Mouse (Mus musculus) embryonic facial prominence, embryonic 10.5 days (tissue): ENCODE measurements around the gene Tmem63a. TPM values are rescaled to one million over a fixed set of nuclear protein-coding genes. Genes with fewer than 3 reads are reported as not detected.
"Not testable (repeated sequence)": the region's sequence is repeated elsewhere in the genome, so short reads cannot be mapped to it uniquely, and the experiment has no call there.

Experiments used
- DNase-seq: peaks from one replicate; pipeline ENCODE4 v3.0.0-alpha.2; 2017; ENCODE audit warnings: low spot score
- H3K27ac ChIP-seq: fragments of 300-500 bp; sonication (generic); replicated peaks from 2 replicates; pipeline ENCODE4 v1.5.1; 2016; ENCODE audit warnings: mild to moderate bottlenecking
- H3K27me3 ChIP-seq: fragments of 300-500 bp; sonication (generic); replicated peaks from 2 replicates; pipeline ENCODE4 v1.6.1; 2016; ENCODE audit warnings: low read depth, mild to moderate bottlenecking; ENCODE audit not compliant: poor library complexity, severe bottlenecking
- H3K36me3 ChIP-seq: fragments of 300-500 bp; sonication (generic); replicated peaks from 2 replicates; pipeline ENCODE4 v1.6.1; 2016; ENCODE audit warnings: mild to moderate bottlenecking, moderate library complexity
- H3K4me1 ChIP-seq: fragments of 300-500 bp; sonication (generic); 2 replicates; pipeline ENCODE4 v1.6.1; 2016
- H3K4me3 ChIP-seq: fragments of 300-500 bp; sonication (generic); 2 replicates; pipeline ENCODE4 v1.5.1; 2016; ENCODE audit warnings: mild to moderate bottlenecking, moderate library complexity
- H3K9me3 ChIP-seq: fragments of 300-500 bp; sonication (generic); 2 replicates; pipeline ENCODE4 v1.6.1; 2016; ENCODE audit warnings: mild to moderate bottlenecking
- WGBS: fragments of 180-500 bp; shearing (Covaris S2); methylation state at CpG from one replicate; pipeline ENCODE4 v1.1.7; 2016; 5-methylcytosine and 5-hydroxymethylcytosine counted together
- polyA plus RNA-seq: library from polyadenylated mRNA; unstranded; fragments of >200 nt; fragmentation: Nextera tagmentation; extraction: Ambion mirVana; gene quantifications from 2 replicates; pipeline ENCODE4 v1.2.1, GENCODE M21; 2016

The Tmem63a gene
- polyA plus RNA-seq, 1 experiment from 2014 or later: 4.3 TPM

DNA sequence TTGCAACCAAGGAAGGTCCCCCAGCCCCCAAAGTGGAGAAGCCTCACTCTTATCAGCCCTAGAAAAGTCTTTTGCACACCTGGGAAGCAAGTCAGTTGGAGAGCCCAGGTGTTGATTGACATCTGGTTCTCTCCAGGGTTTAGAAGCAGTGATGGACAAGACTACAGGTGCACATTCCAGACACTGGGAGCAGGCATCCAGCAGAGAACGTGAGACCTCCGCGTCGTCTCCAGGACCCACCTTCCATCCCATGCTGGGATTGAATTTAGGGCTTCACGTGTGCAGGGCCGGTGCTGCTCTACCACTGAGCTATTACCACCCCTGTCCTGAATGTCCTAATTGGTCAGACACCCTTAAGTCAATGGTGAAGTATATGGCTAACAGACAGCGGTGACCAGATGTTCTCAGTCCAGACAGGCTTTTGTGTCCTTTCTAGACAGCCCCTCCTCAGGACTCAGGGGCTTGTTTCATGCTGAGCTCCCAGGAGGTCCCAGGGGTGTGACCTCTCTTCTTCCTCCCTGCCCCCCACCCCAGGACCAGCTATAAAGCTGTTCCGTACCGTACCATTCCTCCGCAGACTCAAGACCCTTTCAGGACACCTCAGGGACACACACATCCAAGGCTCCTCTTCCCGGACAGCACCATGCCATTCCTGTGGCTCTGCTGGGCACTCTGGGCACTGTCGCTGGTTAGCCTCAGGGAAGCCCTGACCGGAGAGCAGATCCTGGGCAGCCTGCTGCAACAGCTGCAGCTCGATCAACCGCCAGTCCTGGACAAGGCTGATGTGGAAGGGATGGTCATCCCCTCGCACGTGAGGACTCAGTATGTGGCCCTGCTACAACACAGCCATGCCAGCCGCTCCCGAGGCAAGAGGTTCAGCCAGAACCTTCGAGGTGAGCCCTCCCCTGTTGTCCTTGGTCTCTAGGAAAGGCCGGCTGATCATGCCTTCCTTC is 7.4 kb upstream of the Tmem63a start, which contains the start of gene Lefty1:
Gene Lefty1 (plus strand): TSS at position 556 of the 953 bp plus-strand sequence.
- Histone ChIP-seq H3K4me3 (no peak within 1 kb of the TSS), H3K27me3 (peaks cover 62% of the 10 kb centered on the region), H3K27ac (no peak within 1 kb of the TSS), H3K36me3 (no peaks in the 10 kb centered on the region), H3K9me3 (no peaks in the 10 kb centered on the region), H3K4me1 (peaks cover 28% of the 10 kb centered on the region)
- WGBS: 12% methylated on average over 21 of the region's 21 CpGs
- DNase-seq: no peak

DNA sequence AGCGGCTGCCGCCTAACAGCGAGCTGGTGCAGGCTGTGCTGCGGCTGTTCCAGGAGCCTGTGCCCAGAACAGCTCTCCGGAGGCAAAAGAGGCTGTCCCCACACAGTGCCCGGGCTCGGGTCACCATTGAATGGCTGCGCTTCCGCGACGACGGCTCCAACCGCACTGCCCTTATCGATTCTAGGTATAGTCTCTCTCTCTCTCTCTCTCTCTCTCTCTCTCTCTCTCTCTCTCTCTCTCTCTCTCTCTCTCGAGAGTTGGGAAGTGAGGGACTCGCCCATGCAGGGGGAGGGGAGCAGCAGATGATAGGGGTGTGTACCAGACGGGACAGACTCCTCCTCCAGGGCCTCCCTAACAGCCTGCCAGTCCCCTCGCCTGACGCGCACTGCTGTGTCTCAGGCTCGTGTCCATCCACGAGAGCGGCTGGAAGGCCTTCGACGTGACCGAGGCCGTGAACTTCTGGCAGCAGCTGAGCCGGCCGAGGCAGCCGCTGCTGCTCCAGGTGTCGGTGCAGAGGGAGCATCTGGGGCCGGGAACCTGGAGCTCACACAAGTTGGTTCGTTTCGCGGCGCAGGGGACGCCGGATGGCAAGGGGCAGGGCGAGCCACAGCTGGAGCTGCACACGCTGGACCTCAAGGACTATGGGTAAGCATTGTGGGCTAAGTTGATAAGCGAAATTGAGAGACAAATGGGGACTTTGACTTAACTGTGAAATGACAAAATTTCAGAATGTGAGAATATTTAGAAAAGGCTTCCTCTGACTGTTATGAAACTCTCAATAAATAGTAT is 5.3 kb upstream of the Tmem63a start:
- H3K9me3 ChIP-seq, H3K27ac ChIP-seq, H3K36me3 ChIP-seq: not testable (repeated sequence)
- Histone ChIP-seq H3K27me3 (peaks cover 83% of the 10 kb centered on the region), H3K4me1 (peaks cover 36% of the 10 kb centered on the region), H3K4me3 (peak overlapping the region; percentile 49)
- whole genome bisulfite sequencing: 2% methylated on average over 41 of the region's 41 CpGs
- DNase-seq: peak; percentile 56

DNA sequence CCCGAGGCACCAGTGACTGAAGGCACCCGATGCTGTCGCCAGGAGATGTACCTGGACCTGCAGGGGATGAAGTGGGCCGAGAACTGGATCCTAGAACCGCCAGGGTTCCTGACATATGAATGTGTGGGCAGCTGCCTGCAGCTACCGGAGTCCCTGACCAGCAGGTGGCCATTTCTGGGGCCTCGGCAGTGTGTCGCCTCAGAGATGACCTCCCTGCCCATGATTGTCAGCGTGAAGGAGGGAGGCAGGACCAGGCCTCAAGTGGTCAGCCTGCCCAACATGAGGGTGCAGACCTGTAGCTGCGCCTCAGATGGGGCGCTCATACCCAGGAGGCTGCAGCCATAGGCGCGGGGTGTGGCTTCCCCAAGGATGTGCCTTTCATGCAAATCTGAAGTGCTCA is 4.5 kb upstream of the Tmem63a start:
- not testable (repeated sequence) for H3K4me3 ChIP-seq, H3K9me3 ChIP-seq, H3K36me3 ChIP-seq, DNase-seq, H3K27ac ChIP-seq
- WGBS: 12% methylated on average over 13 of the region's 13 CpGs
- Histone ChIP-seq H3K27me3 (peaks cover 87% of the 10 kb centered on the region), H3K4me1 (peaks cover 45% of the 10 kb centered on the region)

DNA sequence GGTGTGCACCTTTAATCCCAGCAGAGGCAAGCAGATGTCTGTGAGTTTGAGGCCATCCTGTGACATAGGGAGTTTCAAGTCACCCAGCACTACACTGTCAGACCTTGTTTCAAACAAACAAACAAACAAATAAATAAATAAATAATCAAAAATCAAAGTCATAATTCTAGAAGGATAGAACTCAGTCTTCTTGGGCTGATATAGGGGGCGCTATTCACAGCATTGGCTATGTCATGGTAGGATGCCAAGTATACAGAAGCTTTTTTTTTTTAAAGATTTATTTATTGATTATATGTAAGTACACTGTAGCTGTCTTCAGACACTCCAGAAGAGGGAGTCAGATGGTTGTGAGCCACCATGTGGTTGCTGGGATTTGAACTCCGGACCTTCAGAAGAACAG is 3.4 kb upstream of the Tmem63a start:
- not testable (repeated sequence) for H3K9me3 ChIP-seq, H3K4me3 ChIP-seq, H3K36me3 ChIP-seq, H3K27ac ChIP-seq, DNase-seq
- Histone ChIP-seq H3K27me3 (peaks cover 88% of the 10 kb centered on the region), H3K4me1 (peaks cover 51% of the 10 kb centered on the region)
- WGBS: 82% methylated on average over 2 of the region's 2 CpGs

DNA sequence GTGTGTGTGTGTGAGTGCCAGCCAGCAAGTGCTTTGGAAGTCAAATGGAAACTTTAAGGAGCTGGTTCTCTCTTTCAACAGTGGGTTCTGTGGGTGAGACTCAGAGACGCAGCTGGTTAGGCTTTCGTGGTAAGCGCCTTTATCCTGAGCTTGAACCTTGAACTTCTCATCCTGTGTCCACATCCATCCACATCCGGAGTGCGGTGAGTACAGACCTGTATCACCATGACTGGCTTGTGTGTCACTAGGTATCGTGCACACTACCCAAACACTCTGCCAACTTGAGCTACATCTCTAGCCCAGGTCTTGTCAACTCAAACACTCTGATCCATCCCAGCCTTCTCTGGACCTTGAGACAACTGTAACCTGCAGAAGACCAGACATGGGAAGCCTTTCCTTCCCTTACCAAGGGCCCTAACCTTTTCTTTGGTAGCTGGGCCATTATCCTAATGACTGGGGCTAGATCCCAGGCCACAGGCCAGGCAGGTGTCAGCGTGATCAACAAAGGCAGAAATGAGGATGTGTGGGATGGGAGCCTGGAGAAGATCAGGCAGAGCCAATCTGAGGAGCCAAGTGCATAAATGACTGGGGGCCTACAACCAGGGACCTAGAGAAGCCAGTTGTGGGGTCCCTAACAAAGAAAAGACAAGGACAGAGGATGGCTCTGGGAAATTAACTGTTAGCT is 1.2 kb upstream of the Tmem63a start:
- WGBS: 80% methylated on average over 7 of the region's 7 CpGs
- no peaks in the 10 kb centered on the region for H3K36me3 ChIP-seq
- peaks cover 84% of the 10 kb centered on the region for H3K27me3 ChIP-seq
- no peak for DNase-seq
- H3K4me1 ChIP-seq: peaks cover 57% of the 10 kb centered on the region
- H3K4me3 ChIP-seq: peak overlapping the region; percentile 83; the same call in 1 of the 2 replicates
- no peaks in the 10 kb centered on the region for H3K9me3 ChIP-seq
- H3K27ac ChIP-seq: no peak overlapping the region

DNA sequence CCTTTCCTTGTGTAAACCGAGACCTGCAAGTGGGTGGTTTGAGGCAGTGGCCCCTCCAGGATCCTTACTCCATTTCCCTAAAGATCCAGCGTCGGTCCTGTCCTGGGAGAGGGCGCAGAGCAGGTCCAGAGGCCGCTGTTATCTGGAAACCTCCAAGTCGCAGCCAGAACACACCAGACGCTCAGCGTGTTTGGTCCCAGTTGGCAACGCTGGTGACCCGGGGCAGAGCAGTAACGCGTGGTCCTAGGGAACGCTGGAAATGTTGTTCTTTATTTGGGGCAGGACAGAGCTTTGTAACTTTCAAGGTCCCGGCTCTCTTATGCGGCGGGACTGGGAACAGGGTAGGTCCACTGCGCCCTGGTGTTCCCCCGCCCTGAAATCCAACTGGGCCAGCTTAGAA is 418 bp upstream of the Tmem63a start:
- H3K27me3 ChIP-seq: peaks cover 76% of the 10 kb centered on the region

DNA sequence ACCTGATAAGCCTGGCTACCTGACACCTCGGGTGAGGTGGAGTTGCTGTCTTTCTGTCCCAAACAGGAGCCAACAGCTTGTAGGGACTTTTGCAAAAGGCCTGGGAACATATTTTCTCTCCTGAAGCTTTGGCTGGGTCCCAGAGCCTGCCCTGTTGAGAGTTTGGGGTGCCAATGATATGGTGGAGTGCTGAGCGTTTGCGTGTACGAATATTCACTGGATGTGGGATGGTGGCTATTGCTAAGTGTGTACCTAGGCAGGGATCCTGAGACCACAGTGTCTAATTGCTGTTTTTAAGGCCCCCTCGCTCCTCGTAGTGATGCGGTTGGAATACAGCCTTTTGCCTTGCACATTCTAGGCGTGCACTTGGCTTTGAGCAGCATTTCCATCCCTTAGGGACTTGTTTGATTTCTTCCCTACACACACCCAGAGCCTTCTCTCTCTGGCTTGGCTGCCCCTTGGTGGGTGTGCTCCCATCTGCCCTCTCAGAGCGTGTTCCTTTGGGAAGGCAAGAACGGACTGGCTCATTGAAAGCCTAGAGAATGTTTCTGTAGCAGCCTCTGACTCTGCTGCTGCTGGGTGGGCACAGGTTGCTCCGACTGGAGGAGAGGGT is 994 bp downstream of the Tmem63a start:
- peak overlapping the region; percentile 86; the same call in 1 of the 2 replicates for H3K27ac ChIP-seq
- peaks cover 62% of the 10 kb centered on the region for H3K27me3 ChIP-seq
- H3K9me3 ChIP-seq: no peaks in the 10 kb centered on the region
- WGBS: 37% methylated on average over 11 of the region's 11 CpGs
- DNase-seq: no peak
- H3K36me3 ChIP-seq: no peaks in the 10 kb centered on the region
- H3K4me1 ChIP-seq: peaks cover 48% of the 10 kb centered on the region
- peak overlapping the region; percentile 83 for H3K4me3 ChIP-seq

More for the DNA sequence above, 418 bp upstream of the Tmem63a start:
- no peaks in the 10 kb centered on the region for H3K36me3 ChIP-seq
- H3K9me3 ChIP-seq: no peaks in the 10 kb centered on the region
- peaks cover 57% of the 10 kb centered on the region for H3K4me1 ChIP-seq
- H3K27ac ChIP-seq: peak overlapping the region; percentile 86
- peak overlapping the region; percentile 83 for H3K4me3 ChIP-seq
- 2% methylated on average over 18 of the region's 18 CpGs for WGBS
- DNase-seq: no peak

DNA sequence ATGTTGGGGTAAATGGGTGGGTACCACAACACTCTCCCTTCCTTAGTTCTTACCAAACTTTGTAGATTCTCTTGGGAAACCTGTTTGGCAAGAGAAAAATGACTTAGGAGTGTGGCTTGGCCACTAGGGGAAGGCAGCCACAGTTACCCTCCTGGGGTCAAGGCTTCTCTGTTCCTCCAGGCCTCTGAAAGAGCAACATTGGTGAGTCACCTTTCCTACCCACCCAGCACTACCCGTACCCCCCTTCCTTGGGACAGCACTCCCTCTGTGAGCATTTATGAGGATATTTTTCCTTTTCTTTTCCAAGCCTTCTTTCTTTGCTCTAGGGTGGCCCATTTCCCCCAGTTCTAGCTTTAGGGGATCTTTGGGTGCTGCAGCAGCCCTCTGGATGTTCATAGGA is 1.8 kb downstream of the Tmem63a start:
- Histone ChIP-seq H3K36me3 (no peaks in the 10 kb centered on the region), H3K27ac (no peak overlapping the region), H3K4me1 (peaks cover 51% of the 10 kb centered on the region), H3K4me3 (no peak overlapping the region), H3K9me3 (no peaks in the 10 kb centered on the region), H3K27me3 (peaks cover 59% of the 10 kb centered on the region)
- DNase-seq: no peak
- WGBS: 79% methylated on average over 1 of the region's 1 CpGs

DNA sequence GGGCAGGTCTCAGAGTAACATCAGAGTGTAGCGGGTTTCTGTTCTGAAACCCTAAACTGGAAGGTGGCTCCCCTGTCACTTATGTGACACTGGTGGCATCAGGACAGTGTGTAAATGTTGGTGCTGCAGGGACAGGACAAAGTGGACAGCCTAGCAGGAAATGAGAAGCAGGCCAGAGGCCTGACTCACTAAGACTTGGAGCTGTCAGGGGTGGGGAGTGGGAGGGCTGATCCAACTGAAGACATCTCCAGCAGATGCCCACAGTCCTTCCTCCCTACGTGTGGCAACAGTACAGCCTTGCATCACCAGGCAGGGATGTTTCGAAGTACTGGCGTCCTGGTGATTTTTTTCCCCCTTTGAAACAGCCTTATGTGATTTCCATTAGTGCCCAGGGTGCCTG is 2.4 kb downstream of the Tmem63a start:
- Histone ChIP-seq H3K4me1 (peaks cover 58% of the 10 kb centered on the region), H3K27me3 (peaks cover 59% of the 10 kb centered on the region), H3K4me3 (no peak overlapping the region), H3K27ac (no peak overlapping the region), H3K9me3 (no peaks in the 10 kb centered on the region), H3K36me3 (no peaks in the 10 kb centered on the region)
- WGBS: 70% methylated on average over 4 of the region's 4 CpGs
- DNase-seq: no peak

DNA sequence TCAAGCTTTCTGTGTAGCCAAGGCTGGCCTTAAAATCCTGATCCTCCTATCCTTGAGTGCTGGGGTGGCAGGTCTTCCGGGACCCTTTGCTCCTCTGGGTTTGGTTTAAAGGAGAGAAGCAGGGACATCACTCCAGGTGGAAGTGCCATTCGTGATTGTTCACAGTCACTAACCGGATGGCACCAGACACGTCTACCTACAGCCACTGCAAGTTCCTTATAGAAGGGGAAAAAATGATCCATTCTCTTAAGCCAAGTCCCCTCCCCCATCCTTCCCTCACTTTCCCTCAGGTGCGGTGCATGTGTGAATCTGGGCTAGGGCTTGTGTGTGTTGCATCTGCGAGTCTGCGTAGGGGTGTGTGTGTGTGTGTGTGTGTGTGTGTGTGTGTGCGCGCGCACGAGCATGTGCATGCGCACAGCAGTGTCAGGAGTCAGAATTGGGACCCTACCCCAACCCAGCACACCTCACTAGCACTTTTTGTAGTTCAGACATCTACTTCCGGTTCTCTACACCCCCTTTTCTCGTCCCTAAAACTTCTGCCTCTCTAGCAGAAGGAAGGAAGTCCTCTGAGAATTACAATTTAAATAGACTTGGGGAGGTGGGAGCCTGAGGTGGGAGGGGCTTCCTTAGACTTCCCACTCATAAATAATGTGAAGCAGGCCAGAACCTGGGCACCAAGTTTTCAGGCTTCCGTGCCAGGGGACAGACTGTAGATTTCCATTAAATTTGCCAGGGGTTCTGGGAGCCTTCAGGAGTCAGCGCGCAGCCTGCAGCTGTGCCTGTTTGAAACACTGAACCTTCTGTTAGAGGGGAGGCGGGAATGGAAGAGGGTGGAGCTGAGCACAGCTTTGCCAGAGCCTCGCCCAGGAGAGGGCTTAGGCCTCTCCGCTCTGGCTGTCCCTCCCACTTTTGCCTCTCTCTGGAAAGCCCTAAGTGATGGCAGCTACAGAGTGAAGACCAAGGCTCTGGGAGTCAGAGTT is 3.1 kb downstream of the Tmem63a start:
- DNase-seq: peak; percentile 75
- Histone ChIP-seq H3K9me3 (no peaks in the 10 kb centered on the region), H3K27me3 (peaks cover 53% of the 10 kb centered on the region), H3K27ac (peak overlapping the region; percentile 54), H3K4me1 (peaks cover 59% of the 10 kb centered on the region), H3K4me3 (peak overlapping the region; percentile 38), H3K36me3 (no peaks in the 10 kb centered on the region)
- 21% methylated on average over 20 of the region's 20 CpGs for WGBS

DNA sequence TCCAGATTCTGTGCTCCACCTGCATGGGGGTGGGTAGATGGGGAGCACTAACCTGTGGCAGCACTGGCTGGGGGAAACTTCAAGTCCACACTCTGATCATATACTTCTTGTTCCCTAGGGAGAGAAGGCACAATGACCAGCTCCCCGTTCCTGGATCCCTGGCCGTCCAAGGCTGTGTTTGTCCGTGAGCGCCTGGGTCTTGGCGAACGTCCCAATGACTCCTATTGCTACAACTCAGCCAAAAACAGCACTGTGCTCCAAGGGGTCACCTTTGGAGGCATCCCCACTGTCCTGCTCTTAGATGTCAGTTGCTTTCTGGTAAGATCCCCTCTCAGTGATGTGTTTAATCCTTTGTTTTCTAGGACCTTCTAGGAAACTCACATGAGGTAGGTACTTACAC is 4.3 kb downstream of the Tmem63a start:
- Histone ChIP-seq H3K4me3 (no peak overlapping the region), H3K27me3 (peaks cover 41% of the 10 kb centered on the region), H3K9me3 (no peaks in the 10 kb centered on the region), H3K4me1 (peaks cover 54% of the 10 kb centered on the region), H3K36me3 (no peaks in the 10 kb centered on the region), H3K27ac (0 out of 2 replicates have a peak overlapping the region, but pooled peaks have one; percentile 54)
- DNase-seq: no peak
- 91% methylated on average over 6 of the region's 6 CpGs for WGBS
